Mouse (Mus musculus) spleen, adult 12 weeks (tissue): ENCODE data around the gene Fasn.
A peak's percentile ranks its signal among the peaks of the same experiment; 100 is the strongest.
"Not testable (repeated sequence)": the region's sequence is repeated elsewhere in the genome, so short reads cannot be mapped to it uniquely, and the experiment has no call there.

Source experiments
- DNase-seq: peaks from one replicate; pipeline ENCODE4 v3.0.0; 2022; ENCODE audit warnings: low spot score

Gene Fasn

DNA sequence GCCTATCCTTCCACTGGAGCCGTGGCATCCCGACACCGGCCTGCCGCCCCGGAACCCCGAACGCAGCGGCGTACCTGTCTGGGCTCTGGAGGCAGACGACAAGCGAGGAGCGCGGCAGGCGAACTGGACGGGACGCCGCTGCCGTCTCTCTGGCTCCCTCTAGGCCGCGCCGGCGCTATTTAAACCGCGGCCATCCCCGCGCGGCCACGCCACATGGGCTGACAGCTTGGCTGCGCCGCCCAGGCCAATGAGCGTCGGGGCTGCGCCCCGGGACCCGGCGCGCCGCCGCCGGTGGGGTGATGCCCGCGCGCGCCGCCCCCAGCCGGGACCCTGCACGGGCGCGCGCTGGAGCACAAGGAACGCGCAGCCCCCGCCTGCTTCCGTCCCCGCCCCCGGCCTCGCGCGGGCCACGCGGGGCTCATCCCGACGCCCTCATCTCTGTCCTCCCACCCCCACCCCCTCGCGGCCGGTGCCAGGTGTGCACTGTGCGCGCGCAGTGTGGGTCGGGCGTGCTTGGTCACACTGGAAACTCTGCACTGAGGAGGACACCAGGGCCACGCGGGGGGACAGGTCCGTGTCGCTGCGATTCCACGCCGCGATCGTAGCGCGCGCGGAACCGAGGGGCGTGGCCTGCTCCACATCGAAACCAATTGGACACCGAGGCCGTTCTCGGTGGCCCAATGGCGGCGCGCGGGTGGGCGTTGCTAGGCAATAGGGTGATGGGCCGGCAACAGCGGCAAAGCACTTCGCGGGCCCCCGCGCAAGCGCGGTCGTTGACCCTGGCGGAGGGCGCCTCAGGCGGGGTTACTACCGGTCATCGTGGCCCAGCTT is at the start of gene Fasn:
Gene Fasn (minus strand): TSS at position 592 of the 831 bp plus-strand sequence.
- DNase-seq, result peak; percentile 86

DNA sequence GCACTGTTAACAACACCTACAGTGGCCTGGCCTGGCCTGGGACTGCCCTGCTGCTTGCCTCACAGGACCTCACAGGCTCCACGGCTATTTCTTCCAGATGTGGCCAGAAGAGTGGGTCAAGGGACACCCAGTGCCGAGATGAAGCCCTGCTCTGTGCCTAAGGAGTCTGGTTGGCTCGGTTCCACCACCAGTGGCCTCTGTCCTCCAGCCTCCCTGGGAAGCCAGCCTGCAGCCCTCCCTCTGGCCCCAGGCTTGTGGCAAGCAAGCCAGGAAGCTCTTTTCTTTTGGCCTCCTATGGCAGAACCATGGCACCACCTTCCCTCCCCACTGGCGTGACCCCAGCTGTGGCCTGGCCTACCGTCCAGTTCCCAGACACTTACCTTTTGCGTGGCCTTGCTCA is 48.9 kb upstream of the Fasn start:
- no peak for DNase-seq

- no peak for DNase-seq
Observed at GRCm38 (mm10) chr11:120871521-120871920, 47.2 kb upstream of the Fasn start.

DNA sequence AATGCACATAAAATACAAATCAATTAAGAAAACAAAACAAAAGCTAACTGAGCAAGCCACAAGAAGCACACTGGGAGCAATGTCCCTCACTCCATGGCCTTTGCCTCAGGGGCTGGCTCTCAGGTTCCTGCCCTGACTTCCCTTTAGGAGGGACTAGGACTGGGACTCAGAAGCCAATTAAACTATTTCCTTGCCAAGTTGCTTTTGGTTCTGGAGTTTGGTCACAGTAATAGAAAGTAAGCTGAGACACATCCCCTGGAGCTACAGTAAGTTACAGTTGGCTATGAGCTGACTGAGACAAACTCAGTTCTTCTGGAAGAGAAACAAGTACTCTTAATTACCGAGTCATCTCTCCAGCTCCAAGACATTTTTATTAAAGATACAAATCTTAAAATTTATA is 41.5 kb upstream of the Fasn start:
- DNase-seq, result no peak

- no peak for DNase-seq
Observed at GRCm38 (mm10) chr11:120862819-120863218, 38.5 kb upstream of the Fasn start.

GRCm38 (mm10) chr11:120855938-120856337 is 31.6 kb upstream of the Fasn start:
- not testable (repeated sequence) for DNase-seq

DNA sequence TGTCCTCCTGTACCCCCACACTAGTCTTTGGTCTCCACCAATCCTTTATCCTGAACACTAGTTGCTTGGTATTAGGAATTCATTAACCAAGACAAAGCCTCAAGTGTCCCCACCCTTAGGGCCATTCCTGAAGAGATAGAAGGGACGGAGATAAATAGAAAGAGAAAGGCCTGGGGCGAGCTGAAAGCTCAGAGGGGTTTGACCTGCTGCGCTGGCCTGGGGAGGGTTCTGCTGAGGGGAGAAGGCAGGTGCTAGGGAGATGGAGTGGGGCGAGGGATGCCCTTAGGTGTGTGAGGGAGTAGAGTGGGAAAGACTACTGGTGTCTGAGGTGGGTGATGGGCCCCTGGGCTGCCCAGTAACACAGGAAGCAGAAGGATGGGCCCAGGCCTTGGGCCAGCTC is 29.4 kb upstream of the Fasn start:
- DNase-seq, result no peak

DNA sequence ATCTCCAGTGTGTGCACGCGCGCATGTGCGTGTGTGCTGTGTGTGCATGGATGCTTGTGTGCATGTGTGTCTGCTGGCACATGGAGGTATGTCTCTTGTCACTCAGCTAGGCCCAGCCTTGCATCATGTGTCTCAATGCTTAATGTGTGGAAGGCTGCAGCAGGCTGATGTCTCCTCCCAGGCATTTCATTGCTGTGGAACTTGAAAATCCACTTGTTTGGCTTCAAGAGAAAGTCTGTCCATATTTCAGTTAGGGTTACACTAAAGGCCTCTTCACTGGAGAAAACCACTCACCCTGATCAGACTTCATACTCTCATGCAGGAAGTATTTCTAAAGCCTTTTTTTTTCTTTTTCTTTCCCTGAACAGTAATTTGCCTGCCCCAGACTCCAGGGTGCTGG is 28.8 kb upstream of the Fasn start:
- DNase-seq, result no peak

DNA sequence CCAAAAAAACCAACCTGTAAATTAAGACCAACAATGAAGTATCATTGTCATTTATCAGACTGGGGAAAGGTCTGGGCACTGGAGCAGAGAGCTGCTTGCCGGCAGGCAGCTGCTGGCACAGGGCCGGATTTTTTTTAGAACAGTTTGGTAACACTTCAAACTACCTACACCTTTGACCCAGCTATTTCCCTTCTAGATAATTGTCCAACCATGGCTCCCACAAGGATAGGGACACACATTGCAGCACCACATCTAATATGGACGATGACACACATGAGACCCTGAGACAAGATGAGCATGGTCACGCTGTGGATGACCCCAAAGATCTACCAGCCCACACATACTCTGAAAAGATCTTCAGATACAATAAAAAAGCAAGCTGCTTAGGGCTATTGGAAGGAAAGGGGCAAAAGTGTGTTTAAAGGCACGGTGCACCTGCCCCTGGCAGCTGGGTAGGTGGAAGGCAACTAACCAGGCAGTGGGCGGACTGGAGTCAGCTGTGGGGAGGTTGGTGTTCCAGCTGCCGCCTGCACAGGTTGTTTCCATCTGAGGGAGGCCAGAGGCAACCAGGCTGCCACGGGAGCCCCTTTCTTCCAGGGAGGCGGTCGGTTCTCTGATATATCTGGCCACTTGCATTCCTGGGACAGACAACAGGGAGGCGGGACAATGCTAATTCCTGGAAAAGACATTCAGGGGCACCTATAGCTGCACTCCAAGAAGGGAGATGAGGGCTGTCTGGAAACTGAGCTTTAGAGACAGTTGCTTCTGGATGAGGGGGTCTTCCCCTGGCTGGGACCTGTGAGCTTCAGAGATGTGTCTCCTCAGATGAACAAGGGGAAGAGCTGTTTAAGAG is 28.0 kb upstream of the Fasn start:
- DNase-seq, result no peak

DNA sequence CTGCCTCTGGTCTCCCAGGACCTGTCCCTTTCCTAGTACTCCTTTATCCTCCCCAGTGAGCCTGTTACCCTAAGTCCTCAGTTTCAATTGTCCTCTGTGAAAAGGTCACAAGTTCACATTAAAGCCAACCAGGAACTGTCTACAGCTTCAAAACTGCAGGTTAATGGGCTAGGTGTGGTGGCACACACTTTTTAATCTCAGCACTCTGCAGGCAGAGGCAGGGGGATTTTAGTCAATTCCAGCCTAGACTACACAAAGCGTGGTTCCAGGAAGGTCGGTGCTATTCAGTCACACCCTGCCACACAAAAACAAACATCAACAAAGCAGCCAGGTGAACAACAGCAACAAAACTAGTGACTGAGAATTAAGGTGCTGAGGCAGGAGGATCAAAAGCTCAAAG is 27.2 kb upstream of the Fasn start:
- DNase-seq, result no peak

- no peak for DNase-seq
Observed at GRCm38 (mm10) chr11:120851132-120851531, 26.8 kb upstream of the Fasn start.

GRCm38 (mm10) chr11:120850331-120851030 is 26.1 kb upstream of the Fasn start:
- no peak for DNase-seq

GRCm38 (mm10) chr11:120846725-120847475 is 22.6 kb upstream of the Fasn start:
- DNase-seq, result no peak

DNA sequence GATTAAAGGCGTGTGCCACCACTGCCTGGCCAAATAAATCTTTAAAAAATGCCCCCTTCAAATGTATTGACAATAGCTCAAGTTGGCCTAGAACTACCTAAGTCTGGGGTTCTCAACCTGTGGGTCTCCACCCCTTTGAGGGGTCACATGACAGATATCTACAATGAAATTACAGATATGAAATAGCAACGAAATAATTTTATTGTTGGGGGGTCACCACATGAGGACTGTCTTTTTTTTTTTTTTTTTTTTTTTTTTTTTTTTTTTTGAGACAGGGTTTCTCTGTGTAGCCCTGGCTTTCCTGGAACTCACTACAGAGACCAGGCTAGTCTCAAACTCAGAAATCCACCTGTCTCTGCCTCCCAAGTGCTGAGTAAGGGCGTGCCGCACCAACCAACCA is 20.0 kb upstream of the Fasn start:
- DNase-seq, result no peak

DNA sequence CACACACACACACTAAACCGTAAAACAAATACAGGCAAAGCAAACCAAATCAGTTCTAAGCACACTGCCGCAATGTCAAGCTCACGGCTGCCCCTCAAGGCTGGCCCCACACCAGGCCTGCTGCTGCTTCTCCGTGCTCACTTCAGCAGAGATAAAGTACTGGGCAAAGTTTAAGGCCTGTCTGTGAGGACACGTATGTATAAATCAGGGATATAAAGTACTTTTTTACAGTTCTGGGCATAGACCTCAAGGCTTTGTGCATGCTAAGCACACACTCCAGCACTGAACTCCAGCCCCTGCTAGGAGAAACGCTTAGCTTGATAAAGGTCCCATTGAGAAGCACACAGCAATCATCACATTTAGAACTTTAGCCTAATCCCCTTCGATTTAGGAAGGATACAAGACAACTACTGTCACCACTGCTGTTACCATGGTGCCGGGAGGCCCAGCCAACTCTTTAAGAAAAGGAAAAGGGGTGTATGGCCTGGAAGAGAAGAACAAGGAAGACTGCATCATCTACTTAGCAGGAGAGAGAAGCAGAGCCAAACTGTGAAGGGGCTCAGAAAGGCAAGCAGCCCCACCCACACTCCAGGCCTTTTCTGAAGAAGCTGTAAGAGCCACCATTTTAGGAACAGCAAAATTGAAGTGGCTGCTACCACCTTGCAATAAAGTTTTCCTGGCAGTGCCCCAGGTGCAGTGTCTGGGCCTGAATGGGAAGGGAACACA is 9.4 kb upstream of the Fasn start:
- no peak for DNase-seq

DNA sequence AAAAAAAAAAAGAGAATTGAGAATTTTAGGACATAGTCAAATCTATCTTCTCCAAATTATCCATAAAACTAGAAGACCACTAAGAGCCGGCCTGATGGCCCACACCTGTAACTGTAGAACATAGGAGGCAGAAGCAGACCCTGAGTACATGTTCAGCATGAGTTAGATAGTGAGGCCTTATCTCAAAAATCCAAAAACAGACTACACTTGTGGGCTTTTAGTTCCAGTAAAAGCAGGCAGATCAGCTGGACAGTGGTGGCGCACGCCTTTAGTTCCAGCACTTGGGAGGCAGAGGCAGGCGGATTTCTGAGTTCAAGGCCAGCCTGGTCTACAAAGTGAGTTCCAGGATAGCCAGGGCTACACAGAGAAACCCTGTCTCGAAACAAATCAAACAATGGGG is 8.6 kb upstream of the Fasn start:
- not testable (repeated sequence) for DNase-seq

DNA sequence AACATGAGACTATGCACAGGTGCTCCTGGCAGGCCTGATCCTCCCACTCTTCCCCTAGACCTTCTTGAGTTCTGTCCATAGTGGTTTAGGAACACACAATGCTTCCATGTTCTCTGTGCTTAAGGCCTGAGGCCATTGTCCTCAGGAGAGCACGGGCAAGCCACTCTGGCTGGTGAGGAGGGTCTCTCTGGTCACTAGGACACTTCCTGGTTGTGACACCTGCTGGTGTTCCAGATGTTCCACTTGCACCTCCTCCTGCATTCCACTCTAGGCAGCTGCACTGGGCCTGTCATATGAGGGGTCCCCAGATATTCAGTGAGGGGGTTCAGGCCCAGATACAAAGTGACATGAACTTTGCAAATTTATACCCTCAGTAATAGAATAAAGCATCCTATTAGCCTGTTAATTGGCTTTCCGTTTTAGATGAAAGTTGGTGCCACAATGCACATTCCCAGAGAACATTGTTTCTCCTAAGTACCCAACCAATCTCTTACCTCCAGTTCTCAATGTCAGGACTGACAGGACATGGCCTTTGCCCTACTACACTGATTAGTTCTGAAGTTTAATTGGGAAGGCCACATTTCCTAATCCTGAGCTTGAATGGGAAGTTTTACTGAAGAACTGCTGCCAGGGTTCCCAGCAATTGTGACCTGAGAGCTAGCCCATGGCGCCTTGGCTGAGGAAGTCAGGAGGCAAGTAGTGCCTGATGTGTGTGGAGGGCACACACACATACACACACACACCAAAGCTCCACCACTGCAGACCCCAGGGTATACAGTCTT is 7.5 kb upstream of the Fasn start:
- DNase-seq, result no peak

DNA sequence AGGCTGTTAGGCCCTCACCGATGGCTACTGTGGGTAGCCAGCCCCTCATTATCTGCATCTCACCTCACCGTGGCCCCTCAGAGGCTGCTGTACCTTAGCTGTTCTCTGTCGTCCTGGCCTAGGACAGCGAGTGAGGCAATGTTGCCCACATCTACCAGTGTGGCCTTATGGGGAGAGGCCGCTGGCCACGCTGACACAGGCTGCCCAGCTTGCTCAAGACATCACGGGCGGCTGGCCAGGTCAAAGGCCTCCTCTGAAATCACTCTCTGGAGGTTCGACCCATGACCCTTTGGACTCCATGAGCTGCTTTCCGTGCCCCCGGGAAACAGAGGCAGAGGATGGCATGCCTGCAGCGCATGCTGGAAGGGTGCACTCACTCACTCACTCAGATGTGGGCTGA is 6.3 kb upstream of the Fasn start:
- DNase-seq, result no peak

DNA sequence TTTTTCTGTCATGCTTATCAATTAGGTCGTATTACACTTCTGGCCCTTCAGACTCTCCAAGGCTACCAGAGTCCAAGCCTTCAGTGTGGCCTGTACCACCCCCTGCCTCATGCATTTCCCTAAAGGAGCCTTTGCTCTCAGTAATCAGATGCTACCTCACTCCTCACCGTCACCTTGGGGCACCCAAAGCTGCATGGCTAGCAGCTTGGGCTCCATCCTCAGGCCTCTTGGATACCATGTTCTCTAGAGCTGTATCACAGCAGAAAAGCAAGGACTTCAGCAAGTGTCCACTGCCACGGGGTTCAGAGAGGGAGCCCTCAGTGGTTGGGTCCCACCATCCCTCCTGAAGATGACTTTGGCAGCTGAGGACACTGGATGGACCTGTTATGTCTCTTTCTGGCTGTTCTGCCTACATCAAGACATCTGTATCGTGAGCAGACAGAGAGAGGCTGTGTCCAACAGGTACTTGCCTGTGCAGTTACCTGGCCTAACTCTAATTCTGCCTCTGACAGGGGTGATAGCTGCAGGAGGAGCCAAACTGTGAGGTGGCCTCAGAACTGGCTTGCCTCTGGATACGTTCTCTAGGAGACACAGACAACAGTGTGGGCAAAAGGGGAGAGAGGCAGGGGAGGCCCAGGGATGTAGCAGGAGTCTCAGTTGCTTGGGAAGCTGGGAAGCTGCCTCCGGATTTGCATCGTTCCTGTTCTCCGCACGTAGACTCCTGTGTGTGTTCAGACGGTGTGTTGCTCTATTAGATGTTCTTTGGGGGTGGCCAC is 5.6 kb upstream of the Fasn start:
- no peak for DNase-seq

GRCm38 (mm10) chr11:120828416-120828815 is 4.1 kb upstream of the Fasn start:
- no peak for DNase-seq
